Mouse (Mus musculus): ENCODE results near the gene Plxdc1. TPM values are rescaled to one million over a fixed set of nuclear protein-coding genes. Genes with fewer than 3 reads are reported as not detected.

Plxdc1 gene
- total RNA-seq, 2 experiments from 2014 or later: 1.3 to 2.4 TPM

- ATAC-seq (replicated peaks; ENCODE audit: low FRiP score, poor library complexity, severe bottlenecking): no peak
These were observed 48.7 kb downstream of the Plxdc1 start for GRCm38 (mm10) chr11:97937469-97938105.

DNA sequence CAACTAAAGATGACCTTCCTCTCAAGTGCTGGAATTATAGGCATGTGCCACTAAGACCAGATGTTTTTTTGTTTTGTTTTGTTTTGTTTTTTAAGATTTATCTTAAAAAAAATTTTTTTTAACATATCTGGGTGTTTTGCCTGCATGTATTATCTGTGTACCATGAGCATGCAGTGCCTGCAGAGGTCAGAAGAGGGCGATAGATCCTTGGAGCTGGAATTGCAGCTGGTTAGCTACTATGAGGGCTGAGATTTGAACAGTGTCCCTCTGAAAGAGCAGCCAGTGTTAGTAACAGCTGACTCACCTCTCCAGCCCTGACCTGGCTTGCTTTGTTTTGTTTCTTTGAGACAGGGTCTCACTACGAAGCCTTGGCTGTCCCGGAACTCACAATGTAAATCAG, 49.5 kb downstream of the Plxdc1 start:
- peak; percentile 54 for ATAC-seq (replicated peaks; ENCODE audit: low FRiP score, poor library complexity, severe bottlenecking)

DNA sequence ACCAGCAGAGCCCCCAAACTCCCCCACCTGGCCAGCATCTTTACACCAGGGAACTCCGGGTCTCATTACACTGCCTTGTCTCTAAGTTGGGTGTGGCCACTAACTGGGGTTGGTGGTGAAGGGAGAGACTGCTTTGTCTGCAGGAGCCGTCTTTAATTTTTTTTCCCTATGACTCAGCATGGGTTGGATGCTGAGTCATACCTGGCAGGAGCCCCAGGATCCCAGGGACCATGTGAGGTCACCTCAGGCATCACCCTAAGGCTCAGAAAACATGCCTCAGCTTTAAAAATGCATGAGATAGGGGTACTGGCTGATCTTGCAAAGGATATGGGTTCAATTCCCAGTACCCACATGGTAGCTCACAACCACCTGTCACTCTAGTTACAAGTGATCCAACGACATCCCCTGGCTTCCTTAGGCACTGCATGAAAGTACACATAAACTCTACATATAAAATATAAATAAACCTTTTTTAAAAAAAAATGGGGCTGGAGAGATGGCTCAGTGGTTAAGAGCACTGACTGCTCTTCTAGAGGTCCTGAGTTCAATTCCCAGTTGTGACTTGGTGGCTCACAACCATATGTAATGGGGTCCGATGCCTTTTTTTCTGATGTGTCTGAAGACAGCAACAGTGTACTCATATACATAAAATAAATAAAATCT, 50.2 kb downstream of the Plxdc1 start:
- ATAC-seq (replicated peaks; ENCODE audit: low FRiP score, poor library complexity, severe bottlenecking): peak; percentile 87

DNA sequence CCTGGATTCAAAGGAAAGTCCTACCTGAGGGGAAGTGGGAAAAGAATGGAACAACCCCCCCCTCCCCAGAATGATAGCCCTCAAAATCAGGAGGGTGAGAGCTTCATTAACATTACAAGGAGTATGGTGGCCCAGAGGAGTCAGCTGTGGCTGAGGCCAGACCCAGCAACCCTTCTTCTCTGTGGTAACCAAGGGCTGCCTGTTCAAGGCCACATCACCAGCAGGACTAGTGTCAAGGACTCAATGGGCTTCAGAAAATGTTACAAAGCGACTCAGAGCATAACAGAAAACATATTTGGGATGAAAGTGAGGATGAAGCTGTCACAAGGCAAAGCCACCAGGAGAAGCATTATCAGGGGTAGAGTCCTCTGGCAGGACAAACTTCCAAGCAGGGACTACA, 52.7 kb downstream of the Plxdc1 start:
- ATAC-seq (replicated peaks; ENCODE audit: low FRiP score, poor library complexity, severe bottlenecking): no peak

DNA sequence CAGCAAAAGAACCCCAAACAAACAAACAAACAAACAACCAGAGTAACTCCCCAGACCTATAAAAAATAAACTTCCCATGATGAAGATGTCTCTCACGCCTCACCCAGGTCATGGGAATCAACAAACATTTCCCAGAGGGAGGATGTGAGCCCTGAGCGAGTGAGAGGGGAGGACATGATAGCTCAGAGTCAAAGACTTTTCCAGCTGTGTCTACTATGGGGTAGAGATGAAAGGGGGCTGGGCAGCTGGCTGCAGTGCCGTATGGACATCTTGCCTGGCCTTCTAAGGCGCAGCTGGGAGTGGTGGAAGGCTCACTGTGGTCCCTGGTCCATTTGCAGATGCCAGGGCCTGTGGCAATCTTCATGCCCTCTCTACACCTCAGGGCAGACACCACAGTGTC, 57.3 kb downstream of the Plxdc1 start:
- ATAC-seq (replicated peaks; ENCODE audit: low FRiP score, poor library complexity, severe bottlenecking): no peak

DNA sequence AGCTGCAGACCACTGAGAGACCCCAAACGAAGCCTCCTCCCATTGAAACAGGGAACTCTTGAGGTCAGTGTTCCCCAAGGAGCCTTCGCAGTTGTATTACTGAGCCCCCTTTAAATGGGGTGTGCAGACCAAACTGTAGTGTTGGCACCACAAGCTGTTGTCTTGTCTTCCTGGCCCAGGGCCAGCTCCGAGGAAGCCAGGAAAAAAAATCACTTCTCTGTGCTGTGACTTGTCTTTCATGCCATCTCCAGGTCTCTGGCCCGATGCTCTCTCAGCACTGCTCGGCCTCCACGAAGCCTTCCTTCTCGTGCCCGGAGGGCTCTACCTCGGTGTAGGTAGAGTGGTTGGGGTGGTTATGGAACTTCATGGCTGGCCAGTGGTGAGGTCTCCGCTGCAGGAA, 62.0 kb downstream of the Plxdc1 start:
- no peak for ATAC-seq (replicated peaks; ENCODE audit: low FRiP score, poor library complexity, severe bottlenecking)

GRCm38 (mm10) chr11:97923639-97924038, 62.6 kb downstream of the Plxdc1 start:
- ATAC-seq (replicated peaks; ENCODE audit: low FRiP score, poor library complexity, severe bottlenecking): no peak

DNA sequence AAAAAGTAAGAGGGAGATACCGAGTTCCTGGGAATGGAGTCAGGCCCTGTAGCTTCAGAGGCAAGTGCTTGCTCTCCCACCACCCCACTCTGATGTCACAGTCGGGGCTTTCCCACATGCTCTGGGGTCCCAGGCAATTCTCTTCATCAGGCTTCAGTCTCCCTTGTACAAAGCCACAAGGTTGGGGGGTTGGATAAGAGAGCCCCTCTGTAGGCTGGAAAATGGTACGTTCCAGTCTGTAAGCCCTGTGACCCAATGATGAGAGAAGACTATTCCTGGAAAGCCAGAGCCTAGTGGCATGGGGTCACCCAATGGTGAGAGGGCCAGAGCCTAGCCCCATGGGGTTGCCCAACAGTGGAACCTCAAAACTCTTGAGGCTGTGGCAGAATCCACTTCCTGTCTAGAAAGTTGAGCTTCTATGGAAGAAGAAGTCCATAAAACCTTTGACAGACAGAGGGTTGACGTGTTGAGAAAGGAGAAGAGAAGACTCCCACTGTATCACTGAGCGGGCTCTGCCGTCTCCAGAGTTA, 70.2 kb downstream of the Plxdc1 start:
- no peak for ATAC-seq (replicated peaks; ENCODE audit: low FRiP score, poor library complexity, severe bottlenecking)

DNA sequence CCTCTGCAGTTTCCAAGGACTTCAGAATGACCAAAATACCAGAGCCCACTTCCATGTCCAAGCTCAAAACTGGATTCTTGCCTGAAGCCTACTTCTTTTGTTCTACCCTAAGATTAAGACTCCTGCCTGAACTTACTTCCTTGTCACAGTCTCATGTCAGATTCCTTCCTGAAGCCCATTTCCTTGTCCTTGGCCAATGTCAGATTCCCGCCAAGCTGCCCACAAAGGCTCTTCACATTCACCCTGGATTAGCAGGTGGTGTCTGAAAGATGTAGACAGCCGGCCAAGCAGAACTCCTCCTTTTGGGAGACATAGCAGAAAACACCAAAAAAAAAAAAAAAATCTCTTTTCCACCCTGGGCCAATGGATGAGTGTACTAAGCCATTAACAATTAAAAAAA, 70.8 kb downstream of the Plxdc1 start:
- ATAC-seq (replicated peaks; ENCODE audit: low FRiP score, poor library complexity, severe bottlenecking): no peak

- no peak for ATAC-seq (replicated peaks; ENCODE audit: low FRiP score, poor library complexity, severe bottlenecking)
These were observed 73.1 kb downstream of the Plxdc1 start for GRCm38 (mm10) chr11:97913111-97913510.

- ATAC-seq (replicated peaks; ENCODE audit: low FRiP score, poor library complexity, severe bottlenecking): no peak
These were observed 77.5 kb downstream of the Plxdc1 start for GRCm38 (mm10) chr11:97908634-97909348.

DNA sequence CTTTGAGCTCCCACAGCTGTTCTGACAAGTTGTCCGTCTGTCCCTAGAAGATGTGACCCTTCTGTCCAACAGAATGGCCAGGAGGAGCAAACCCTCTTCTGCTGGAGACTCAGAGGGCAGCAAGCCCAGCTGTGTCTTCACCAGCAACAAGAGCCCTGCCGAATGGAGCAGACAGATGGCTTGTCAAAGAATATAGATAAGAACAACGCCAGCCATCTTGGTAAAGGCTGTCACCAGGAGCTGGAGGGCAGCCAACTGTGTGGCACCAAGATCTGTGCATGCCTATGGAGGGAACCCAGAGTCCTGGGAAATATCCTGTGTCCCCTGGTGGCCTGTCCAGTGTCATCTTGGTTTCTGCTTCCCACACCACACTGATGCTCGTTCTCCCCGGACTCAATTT, 78.3 kb downstream of the Plxdc1 start:
- ATAC-seq (replicated peaks; ENCODE audit: low FRiP score, poor library complexity, severe bottlenecking): no peak

GRCm38 (mm10) chr11:97906905-97907304, 79.3 kb downstream of the Plxdc1 start:
- ATAC-seq (replicated peaks; ENCODE audit: low FRiP score, poor library complexity, severe bottlenecking): no peak

- ATAC-seq (replicated peaks; ENCODE audit: low FRiP score, poor library complexity, severe bottlenecking): no peak
These were observed 80.3 kb downstream of the Plxdc1 start for GRCm38 (mm10) chr11:97905941-97906340.

DNA sequence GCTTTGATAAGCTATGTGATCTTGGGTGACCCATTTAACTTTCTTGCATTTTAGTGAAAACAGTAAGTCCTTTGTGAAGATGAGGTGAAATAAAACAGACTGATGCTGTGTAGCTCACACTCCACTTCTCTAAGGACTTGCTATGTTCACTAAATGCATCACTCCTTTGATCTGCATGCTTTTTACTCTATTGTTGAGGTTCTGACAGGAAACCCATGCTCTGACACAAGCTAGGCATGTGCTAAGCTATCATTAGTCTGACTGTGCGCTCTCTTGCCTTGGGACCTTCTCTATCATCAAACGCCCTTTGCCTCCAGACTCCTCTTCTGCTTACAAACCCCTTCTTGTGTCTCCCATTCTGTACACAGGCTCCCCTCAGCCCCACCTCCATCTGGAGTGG, 80.7 kb downstream of the Plxdc1 start:
- ATAC-seq (replicated peaks; ENCODE audit: low FRiP score, poor library complexity, severe bottlenecking): no peak

GRCm38 (mm10) chr11:97904801-97905200, 81.4 kb downstream of the Plxdc1 start:
- no peak for ATAC-seq (replicated peaks; ENCODE audit: low FRiP score, poor library complexity, severe bottlenecking)

GRCm38 (mm10) chr11:97901806-97902205, 84.4 kb downstream of the Plxdc1 start:
- ATAC-seq (replicated peaks; ENCODE audit: low FRiP score, poor library complexity, severe bottlenecking): no peak

GRCm38 (mm10) chr11:97899822-97900221, 86.4 kb downstream of the Plxdc1 start:
- ATAC-seq (replicated peaks; ENCODE audit: low FRiP score, poor library complexity, severe bottlenecking): peak; percentile 78

GRCm38 (mm10) chr11:97897568-97898185, 88.6 kb downstream of the Plxdc1 start:
- ATAC-seq (replicated peaks; ENCODE audit: low FRiP score, poor library complexity, severe bottlenecking): no peak

DNA sequence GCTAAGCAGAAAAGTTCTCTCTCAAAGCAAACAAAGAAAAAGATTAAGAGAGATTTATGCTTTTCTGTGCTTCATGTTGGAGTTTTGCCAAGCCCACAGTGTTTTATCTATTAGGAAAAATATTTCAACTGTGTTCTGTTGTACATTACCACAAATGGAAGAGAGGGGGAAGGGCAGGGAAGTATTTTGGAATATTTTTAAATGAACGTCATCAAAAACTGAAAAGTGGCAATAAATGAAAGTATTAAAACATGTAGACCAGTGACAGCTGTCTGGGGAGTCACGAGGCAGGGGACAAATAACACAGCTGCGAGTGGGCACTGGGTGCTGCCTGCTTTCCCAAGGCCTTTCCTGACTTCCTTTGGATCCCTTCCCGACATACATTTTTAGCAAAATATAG, 89.6 kb downstream of the Plxdc1 start:
- no peak for ATAC-seq (replicated peaks; ENCODE audit: low FRiP score, poor library complexity, severe bottlenecking)

Data from erythroid progenitor cell, adult 5-6 weeks (primary cell).